ENCODE assay signal across 21 mouse cellular contexts in genomic region chr14:48998795-48999194, GRCm38 (mm10).
"Had no signal": no experiment of that assay in that cellular context is flagged by ENCODE, and none has a peak within 500 bp of the region (broad histone marks: within the 10 kb centered on the region; RNA-seq: fewer than 3 reads in every experiment).

No protein-coding gene starts in this region.

- H3K4me1 ChIP-seq: limb, embryonic 12.5 days; limb, embryonic 15.5 days; megakaryocyte, embryonic 14.5 days; midbrain, embryonic 13.5 days; neural tube, embryonic 13.5 days; stomach, embryonic 15.5 days had no signal

- DNase-seq: kidney, postnatal 14 days; kidney, postnatal 4 days; left cerebral cortex, postnatal 4 days; liver, postnatal 0 days; lung, embryonic 14.5 days; retina, postnatal 1 day; right cerebral cortex, postnatal 25 days; spleen, adult 18-20 months; thymus, postnatal 36 days had no signal

- ATAC-seq: liver, postnatal 0 days; lung, postnatal 0 days; midbrain, embryonic 13.5 days; midbrain, embryonic 16.5 days had no signal

- H3K36me3 ChIP-seq: limb, embryonic 12.5 days; limb, embryonic 15.5 days; midbrain, embryonic 10.5 days; midbrain, embryonic 13.5 days; neural tube, embryonic 13.5 days; stomach, embryonic 15.5 days had no signal

- H3K9ac ChIP-seq: limb, embryonic 12.5 days; limb, embryonic 15.5 days; liver, embryonic 14.5 days; liver, postnatal 0 days; lung, embryonic 14.5 days; midbrain, embryonic 13.5 days; neural tube, embryonic 13.5 days; stomach, embryonic 15.5 days had no signal

- H3K27me3 ChIP-seq: limb, embryonic 12.5 days; limb, embryonic 15.5 days; megakaryocyte, embryonic 14.5 days; midbrain, embryonic 13.5 days; neural tube, embryonic 13.5 days; stomach, embryonic 15.5 days had no signal

- H3K4me3 ChIP-seq: limb, embryonic 12.5 days; limb, embryonic 15.5 days; megakaryocyte, embryonic 14.5 days; midbrain, embryonic 10.5 days; midbrain, embryonic 13.5 days; myocyte; neural tube, embryonic 13.5 days; stomach, embryonic 15.5 days had no signal

- H3K9me3 ChIP-seq: limb, embryonic 12.5 days; limb, embryonic 15.5 days; megakaryocyte, embryonic 14.5 days; midbrain, embryonic 13.5 days; neural tube, embryonic 13.5 days; stomach, embryonic 15.5 days had no signal

- H3K4me2 ChIP-seq: limb, embryonic 12.5 days; limb, embryonic 15.5 days; liver, embryonic 11.5 days; lung, embryonic 14.5 days; midbrain, embryonic 13.5 days; neural tube, embryonic 13.5 days; stomach, embryonic 15.5 days had no signal

- H3K27ac ChIP-seq: limb, embryonic 12.5 days; limb, embryonic 15.5 days; liver, embryonic 14.5 days; midbrain, embryonic 10.5 days; midbrain, embryonic 13.5 days; neural tube, embryonic 13.5 days; stomach, embryonic 15.5 days had no signal
